Mouse (Mus musculus): ENCODE data around the gene Polr3a. TPM values are rescaled to one million over a fixed set of nuclear protein-coding genes. Genes with fewer than 3 reads are reported as not detected.
"Not testable (repeated sequence)": the region's sequence is repeated elsewhere in the genome, so short reads cannot be mapped to it uniquely, and the experiment has no call there.

Polr3a gene
- polyA plus RNA-seq, 1 experiment from 2014 or later = 17.5 TPM

DNA sequence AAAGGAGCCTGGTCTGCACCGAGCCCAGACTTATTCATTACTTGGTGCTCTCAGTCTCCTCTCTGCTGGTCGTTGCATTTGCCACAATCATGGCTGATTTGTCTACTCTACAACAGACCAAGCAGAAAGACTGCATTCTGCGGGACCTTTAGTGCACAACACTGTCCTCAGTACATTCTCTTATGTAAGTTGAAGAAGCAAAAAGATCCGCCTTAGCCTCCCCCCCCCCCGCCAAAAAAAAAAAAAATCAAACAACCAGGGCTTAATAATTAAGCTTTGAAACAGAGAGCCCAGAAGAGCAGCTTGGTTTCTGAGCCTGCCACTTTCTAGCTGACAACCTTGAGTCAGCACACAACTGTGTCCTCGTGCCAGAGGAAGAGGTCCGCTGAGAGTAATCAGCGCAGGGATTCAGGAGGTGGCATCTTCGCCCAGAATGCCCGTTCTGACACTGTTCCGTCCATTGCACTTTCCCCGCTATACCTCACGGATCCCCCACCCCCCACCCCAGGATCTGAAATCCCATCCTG is 554 bp downstream of the Polr3a start:
- Histone ChIP-seq H3K27me3 (replicated peaks; ENCODE audit: control insufficient read depth, insufficient read depth, low read length) (no peaks in the 10 kb centered on the region), H3K9ac (ENCODE audit: low read length) (peak overlapping the region; percentile 79), H3K9me3 (ENCODE audit: control insufficient read depth, low read length) (no peaks in the 10 kb centered on the region), H3K36me3 (ENCODE audit: control insufficient read depth, insufficient read depth, low read length) (peaks cover 32% of the 10 kb centered on the region), H3K27ac (ENCODE audit: low read depth) (no peak overlapping the region), H3K4me3 (ENCODE audit: low read depth, low read length) (peak overlapping the region; percentile 87), H3K4me2 (ENCODE audit: low read length) (peak overlapping the region; percentile 67), H3K4me1 (replicated peaks; ENCODE audit: control insufficient read depth, insufficient read depth, low read length) (peaks cover 8% of the 10 kb centered on the region)
- WGBS = 6% methylated on average over 13 of the region's 13 CpGs
- no peak for DNase-seq (ENCODE audit: low spot score)
- ATAC-seq (replicated peaks; ENCODE audit: low FRiP score, low TSS enrichment, low read depth) = no peak

DNA sequence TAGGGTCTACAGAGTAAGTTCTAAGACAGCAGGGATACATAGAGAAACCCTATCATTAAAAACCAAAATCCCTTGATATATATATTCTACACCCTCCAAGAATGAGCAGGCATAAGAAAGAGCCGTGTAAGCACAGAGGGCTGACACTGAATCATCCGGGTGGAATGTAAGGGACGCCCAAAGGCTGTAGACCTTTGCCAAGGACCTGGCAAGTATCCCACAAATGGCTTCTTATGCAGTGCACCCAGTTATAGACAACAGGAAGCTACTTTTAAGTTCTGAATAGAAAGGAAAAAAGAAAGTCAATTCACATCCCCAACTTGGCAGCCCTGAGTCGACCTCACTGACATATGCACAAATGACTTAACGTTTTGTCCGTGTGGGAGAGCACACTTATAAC is 18.1 kb downstream of the Polr3a start:
- no peaks in the 10 kb centered on the region for H3K9me3 ChIP-seq (ENCODE audit: control insufficient read depth, low read length)
- H3K4me1 ChIP-seq (replicated peaks; ENCODE audit: control insufficient read depth, insufficient read depth, low read length) = no peaks in the 10 kb centered on the region
- no peak overlapping the region for H3K9ac ChIP-seq (ENCODE audit: low read length)
- WGBS = 93% methylated on average over 6 of the region's 6 CpGs
- H3K4me3 ChIP-seq (ENCODE audit: low read depth, low read length) = no peak overlapping the region
- H3K4me2 ChIP-seq (ENCODE audit: low read length) = no peak overlapping the region
- DNase-seq (ENCODE audit: low spot score) = no peak
- peaks cover 96% of the 10 kb centered on the region for H3K36me3 ChIP-seq (ENCODE audit: control insufficient read depth, insufficient read depth, low read length)
- H3K27me3 ChIP-seq (replicated peaks; ENCODE audit: control insufficient read depth, insufficient read depth, low read length) = no peaks in the 10 kb centered on the region
- H3K27ac ChIP-seq (ENCODE audit: low read depth) = no peak overlapping the region
- ATAC-seq (replicated peaks; ENCODE audit: low FRiP score, low TSS enrichment, low read depth) = no peak

DNA sequence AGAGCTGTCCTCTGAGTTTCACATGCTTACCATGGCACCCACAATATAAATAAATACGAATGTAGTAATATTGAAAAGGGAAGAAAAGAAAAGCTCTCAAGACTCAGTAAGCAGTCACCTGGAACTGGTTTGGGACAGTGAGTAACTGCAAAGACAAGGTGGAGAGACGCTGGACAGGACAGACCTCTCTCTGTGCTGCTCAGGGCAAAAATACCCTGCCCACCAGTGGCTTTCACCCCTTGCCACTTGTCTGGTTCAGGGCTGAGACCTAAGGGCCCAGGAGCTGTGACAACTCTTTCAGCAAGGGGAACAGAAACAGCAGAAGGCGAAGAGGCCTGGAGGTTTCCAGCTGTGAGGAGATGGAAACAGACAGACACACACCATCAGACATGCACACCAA is 28.7 kb downstream of the Polr3a start:
- DNase-seq (ENCODE audit: low spot score) (no peak), ATAC-seq (replicated peaks; ENCODE audit: low FRiP score, low TSS enrichment, low read depth) (no peak)
- WGBS = 96% methylated on average over 3 of the region's 3 CpGs
- Histone ChIP-seq H3K9me3 (ENCODE audit: control insufficient read depth, low read length) (no peaks in the 10 kb centered on the region), H3K4me1 (replicated peaks; ENCODE audit: control insufficient read depth, insufficient read depth, low read length) (no peaks in the 10 kb centered on the region), H3K9ac (ENCODE audit: low read length) (no peak overlapping the region), H3K4me2 (ENCODE audit: low read length) (no peak overlapping the region), H3K4me3 (ENCODE audit: low read depth, low read length) (no peak overlapping the region), H3K36me3 (ENCODE audit: control insufficient read depth, insufficient read depth, low read length) (peaks cover 98% of the 10 kb centered on the region), H3K27ac (ENCODE audit: low read depth) (no peak overlapping the region), H3K27me3 (replicated peaks; ENCODE audit: control insufficient read depth, insufficient read depth, low read length) (no peaks in the 10 kb centered on the region)

DNA sequence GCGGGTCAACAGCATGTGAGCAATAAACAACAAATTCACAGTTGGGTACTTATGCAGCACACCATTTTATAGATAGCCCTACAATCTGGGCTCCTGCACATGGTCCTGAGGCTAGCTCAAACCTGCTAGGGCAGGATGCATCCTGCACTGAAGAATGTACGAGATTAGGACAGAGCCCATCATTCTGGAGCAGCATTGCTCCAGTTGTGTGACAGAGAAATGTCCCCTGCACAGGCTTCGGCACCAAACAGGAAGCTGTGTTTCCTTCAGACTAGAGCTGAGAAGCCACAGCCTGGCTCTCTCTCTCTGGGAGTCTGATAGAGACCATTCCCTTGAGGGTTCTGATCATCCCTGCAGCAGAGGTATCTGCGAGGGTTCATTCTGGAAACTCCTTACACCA is 43.3 kb downstream of the Polr3a start:
- not testable (repeated sequence) for H3K9me3 ChIP-seq (ENCODE audit: control insufficient read depth, low read length); H3K4me1 ChIP-seq (replicated peaks; ENCODE audit: control insufficient read depth, insufficient read depth, low read length); ATAC-seq (replicated peaks; ENCODE audit: low FRiP score, low TSS enrichment, low read depth); H3K9ac ChIP-seq (ENCODE audit: low read length); H3K27me3 ChIP-seq (replicated peaks; ENCODE audit: control insufficient read depth, insufficient read depth, low read length); H3K27ac ChIP-seq (ENCODE audit: low read depth); H3K4me3 ChIP-seq (ENCODE audit: low read depth, low read length); H3K4me2 ChIP-seq (ENCODE audit: low read length)
- DNase-seq (ENCODE audit: low spot score) = peak; percentile 20
- WGBS = 88% methylated on average over 4 of the region's 4 CpGs
- H3K36me3 ChIP-seq (ENCODE audit: control insufficient read depth, insufficient read depth, low read length) = peaks cover 15% of the 10 kb centered on the region

Other genes starting within 250 kb of the Polr3a start
- 25.3 and 29.2 TPM in 2 replicates for gene Dlg5, start 241.1 kb downstream of the Polr3a start, polyA plus RNA-seq (2014; fragmentation: Nextera tagmentation; extraction: Ambion mirVana)
- not detected in 2 replicates for gene E330034G19Rik, start 193.8 kb downstream of the Polr3a start, polyA plus RNA-seq (2014; fragmentation: Nextera tagmentation; extraction: Ambion mirVana)
- gene Rps24, start 67 bp upstream of the Polr3a start, polyA plus RNA-seq (2014; fragmentation: Nextera tagmentation; extraction: Ambion mirVana) = 1,382 and 1,440 TPM in 2 replicates

Measured in intestine, embryonic 14.5 days (tissue).